Mouse (Mus musculus) testis, adult 2 months (tissue): ENCODE measurements around the gene Ltk.

Experiments used
- CTCF ChIP-seq: fragments of 200-500 bp; IDR thresholded peaks from 2 replicates; pipeline ENCODE4 v1.5.1; 2012; ENCODE audit warnings: low read depth, mild to moderate bottlenecking, inconsistent platforms, low read length, moderate library complexity; ENCODE audit not compliant: control insufficient read depth, insufficient read depth, insufficient replicate concordance
- POLR2A ChIP-seq: fragments of 200-500 bp; IDR thresholded peaks from 2 replicates; pipeline ENCODE4 v1.6.1; 2012; ENCODE audit warnings: low read depth, mild to moderate bottlenecking, inconsistent platforms, low read length, moderate library complexity; ENCODE audit not compliant: control insufficient read depth

DNA sequence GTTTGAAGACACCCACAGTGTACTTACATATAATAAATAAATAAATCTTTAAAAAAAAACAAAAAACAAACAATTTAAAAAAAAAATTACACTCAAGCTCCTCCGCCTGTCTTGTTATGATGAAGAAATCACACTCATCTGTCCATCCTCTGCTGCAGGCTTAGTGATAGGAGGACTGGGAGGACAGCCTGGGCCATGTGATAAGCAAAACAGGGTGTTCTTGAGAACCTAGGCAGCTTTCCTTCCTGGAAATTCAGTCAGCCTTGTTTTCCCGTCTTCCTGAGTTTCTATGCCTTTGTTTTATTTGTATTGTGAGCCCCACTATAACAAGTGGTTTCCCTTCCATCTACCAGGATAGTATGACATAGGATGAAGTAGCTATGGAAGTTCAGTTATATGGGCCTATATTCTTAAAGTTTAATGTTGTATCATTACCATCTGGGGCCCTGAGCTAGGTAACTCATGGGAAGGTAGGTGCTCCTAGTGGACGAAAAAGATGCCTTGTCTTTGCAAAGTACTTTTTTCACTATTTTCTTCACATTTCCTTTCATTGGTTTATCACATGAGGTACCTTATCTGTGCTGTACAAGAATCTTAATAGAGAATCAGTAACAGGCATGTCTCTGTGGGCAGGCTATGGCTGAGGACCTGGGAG, 32.3 kb downstream of the Ltk start:
- no peak for TF ChIP-seq CTCF
- no peak for TF ChIP-seq POLR2A
